Mouse (Mus musculus) brain, embryonic 18.5 days (tissue): ENCODE data around the gene Olfr1.

Experiments used
- DNase-seq: peaks from one replicate; pipeline ENCODE4 v3.0.0-alpha.2; 2012; ENCODE audit warnings: low read depth, low spot score

Olfr1 gene

DNA sequence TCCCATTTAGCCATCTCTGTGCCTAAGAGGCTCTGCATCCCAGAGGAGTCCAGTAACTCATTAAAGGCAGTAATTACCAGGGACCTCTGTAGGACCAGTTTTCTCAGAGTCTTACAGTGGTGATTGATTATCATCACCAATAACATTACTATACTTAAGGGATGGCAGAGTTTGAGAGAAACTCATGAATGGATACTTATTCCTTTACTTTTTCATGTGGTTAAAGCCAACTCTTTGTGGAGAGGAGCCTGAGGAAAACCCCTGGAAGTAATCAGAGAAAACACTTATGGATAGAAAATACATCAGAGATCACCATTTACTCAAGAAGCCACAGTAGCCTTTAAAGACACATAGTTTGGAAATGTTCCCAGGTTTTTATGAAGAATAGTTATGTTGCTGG lies at the start of gene Olfr1:
Gene Olfr1 (minus strand): TSS at position 101 of the 400 bp plus-strand sequence.
- DNase-seq: no peak

GRCm38 (mm10) chr11:73428377-73428776 lies 29.0 kb upstream of the Olfr1 start, which contains the start of gene Olfr378:
TSS of gene Olfr378 (minus strand) at chr11:73428477.
- DNase-seq: no peak

DNA sequence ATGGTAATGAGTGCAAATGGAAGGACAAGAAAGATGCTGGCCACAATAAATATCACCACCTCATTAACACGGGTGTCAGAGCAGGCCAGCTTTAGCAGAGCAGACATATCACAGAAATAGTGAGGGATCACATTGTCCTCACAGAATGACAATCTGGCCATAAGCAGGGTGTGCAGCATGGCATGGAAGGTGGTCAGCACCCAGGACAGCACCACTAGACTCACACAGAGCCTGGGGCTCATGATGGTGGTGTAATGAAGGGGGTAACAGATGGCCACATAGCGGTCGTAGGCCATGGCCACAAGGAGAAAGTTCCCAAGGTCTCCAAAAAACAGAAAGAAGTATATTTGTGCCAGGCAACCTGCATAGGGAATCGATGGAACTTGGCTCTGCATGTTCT lies 4.0 kb downstream of the Olfr1 start:
- DNase-seq: no peak

DNA sequence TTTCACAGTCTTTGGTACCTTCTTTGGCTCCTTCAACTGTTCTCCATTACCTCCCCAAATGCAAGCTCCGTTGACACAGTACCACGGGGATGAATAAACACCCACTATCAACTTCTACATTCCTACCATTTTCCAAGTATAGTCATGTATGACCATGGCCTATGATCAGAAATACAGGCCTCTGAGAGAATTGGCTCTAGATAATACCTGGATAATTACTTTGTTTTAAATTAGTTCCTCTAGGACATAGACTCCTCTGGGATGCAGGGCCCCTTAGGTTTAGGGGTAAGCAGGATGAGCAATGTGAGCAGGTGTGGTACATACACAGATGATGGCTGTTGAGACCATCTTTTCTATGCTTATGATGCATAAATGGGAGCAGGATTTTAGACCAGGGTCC lies 28.5 kb downstream of the Olfr1 start, which contains the start of gene Olfr376:
Gene Olfr376 (plus strand): TSS at position 301 of the 400 bp plus-strand sequence.
- no peak for DNase-seq

DNA sequence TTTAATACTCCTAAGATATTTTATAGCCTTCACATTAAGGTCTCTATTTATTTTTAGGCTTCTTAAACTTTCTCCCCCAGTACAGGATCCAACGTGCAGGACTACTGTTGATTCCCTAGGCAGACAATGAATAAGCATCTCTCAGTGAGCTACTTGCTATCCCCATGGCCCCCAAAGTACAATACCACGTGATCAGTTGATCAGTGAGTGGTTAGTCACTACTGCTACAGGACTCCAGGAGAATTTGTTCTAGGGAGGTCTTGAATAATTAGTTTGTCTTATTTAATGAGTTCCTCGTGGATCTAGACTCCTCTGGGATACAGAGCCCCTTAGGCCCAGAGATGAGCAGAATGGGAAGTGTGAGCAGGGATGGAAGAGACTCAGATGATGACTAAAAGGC lies 48.9 kb downstream of the Olfr1 start, which contains the start of gene Olfr20:
Gene Olfr20 (plus strand): TSS at position 301 of the 400 bp plus-strand sequence.
- no peak for DNase-seq
